Mouse (Mus musculus): ENCODE measurements around the gene Ccdc181. TPM values are rescaled to one million over a fixed set of nuclear protein-coding genes. Genes with fewer than 3 reads are reported as not detected.

Gene Ccdc181
- polyA plus RNA-seq, 1 experiment from 2014 or later, result 10.8 TPM

DNA sequence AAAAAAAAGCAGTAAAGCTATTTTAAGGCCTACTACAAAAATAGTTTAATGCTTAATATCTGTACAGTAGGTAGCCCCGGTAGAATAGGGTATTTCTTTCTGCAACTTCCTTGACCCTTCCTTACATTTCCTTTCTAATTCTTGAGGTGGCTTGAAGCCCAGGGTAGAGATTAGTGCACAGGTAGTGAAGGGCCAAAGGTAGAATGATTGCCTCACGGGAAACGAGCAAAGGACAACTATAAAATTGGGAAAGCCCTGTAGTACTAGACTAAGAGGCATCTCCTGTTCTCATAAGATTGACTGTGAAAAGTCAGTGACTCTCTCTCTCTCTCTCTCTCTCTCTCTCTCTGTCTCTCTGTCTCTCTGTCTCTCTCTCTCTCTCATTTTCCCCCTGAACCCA is 60.0 kb downstream of the Ccdc181 start:
- Histone ChIP-seq H3K27me3 (ENCODE audit: control insufficient read depth, insufficient read depth, low read length) (no peaks in the 10 kb centered on the region), H3K4me3 (ENCODE audit: low read length) (no peak overlapping the region), H3K9me3 (replicated peaks; ENCODE audit: control insufficient read depth, low read length) (no peaks in the 10 kb centered on the region), H3K27ac (ENCODE audit: low read length) (no peak overlapping the region), H3K36me3 (ENCODE audit: control insufficient read depth, insufficient read depth) (peaks cover 9% of the 10 kb centered on the region; the same call in 1 of the 2 replicates), H3K4me2 (ENCODE audit: low read depth, low read length) (no peak overlapping the region), H3K4me1 (ENCODE audit: control insufficient read depth, insufficient read depth, low read length) (peaks cover 5% of the 10 kb centered on the region), H3K9ac (ENCODE audit: low read length) (no peak overlapping the region)
- no peak for ATAC-seq (replicated peaks; ENCODE audit: extremely low read depth, insufficient read depth, low FRiP score)
- 86% methylated on average over 3 of the region's 3 CpGs for WGBS

DNA sequence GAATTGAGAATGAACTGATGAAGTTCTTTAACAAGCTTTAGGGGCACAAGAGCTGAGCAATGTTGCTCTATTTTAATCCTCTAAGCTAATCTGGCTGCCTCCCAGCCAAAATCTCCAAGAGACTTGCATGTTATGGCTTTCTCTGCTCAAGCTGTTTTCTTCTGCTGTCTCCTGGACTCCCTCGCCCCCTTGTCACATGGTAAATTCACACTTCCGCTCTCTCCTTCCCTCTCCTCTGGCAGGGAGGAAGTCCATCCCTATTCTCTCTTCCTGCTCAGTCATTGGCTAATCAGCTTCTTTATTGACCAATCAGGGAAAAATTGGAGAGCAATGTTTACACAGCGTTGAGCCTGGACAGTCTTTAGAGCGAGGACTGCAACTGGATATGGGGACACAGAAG is 60.5 kb downstream of the Ccdc181 start:
- Histone ChIP-seq H3K9ac (ENCODE audit: low read length) (no peak overlapping the region), H3K4me3 (ENCODE audit: low read length) (no peak overlapping the region), H3K27ac (ENCODE audit: low read length) (no peak overlapping the region), H3K27me3 (ENCODE audit: control insufficient read depth, insufficient read depth, low read length) (no peaks in the 10 kb centered on the region), H3K4me2 (ENCODE audit: low read depth, low read length) (no peak overlapping the region), H3K36me3 (ENCODE audit: control insufficient read depth, insufficient read depth) (peaks cover 11% of the 10 kb centered on the region; the same call in 1 of the 2 replicates), H3K9me3 (replicated peaks; ENCODE audit: control insufficient read depth, low read length) (no peaks in the 10 kb centered on the region), H3K4me1 (ENCODE audit: control insufficient read depth, insufficient read depth, low read length) (peaks cover 5% of the 10 kb centered on the region)
- ATAC-seq (replicated peaks; ENCODE audit: extremely low read depth, insufficient read depth, low FRiP score), result no peak
- WGBS, result 75% methylated on average over 4 of the region's 4 CpGs

Other genes with a start within 250 kb of the Ccdc181 start
- gene Sele, start 227.4 kb upstream of the Ccdc181 start, polyA plus RNA-seq (2015; fragmentation: Nextera tagmentation; extraction: Ambion mirVana), result 2.2 and 3.0 TPM in 2 replicates
- 9.6 and 21.8 TPM in 2 replicates for gene Sell, start 213.6 kb upstream of the Ccdc181 start, polyA plus RNA-seq (2015; fragmentation: Nextera tagmentation; extraction: Ambion mirVana)
- 0.34 and 0.38 TPM in 2 replicates for gene Selp, start 160.3 kb upstream of the Ccdc181 start, polyA plus RNA-seq (2015; fragmentation: Nextera tagmentation; extraction: Ambion mirVana)
- 0.21 TPM in 2 replicates for gene F5, start 123.7 kb upstream of the Ccdc181 start, polyA plus RNA-seq (2015; fragmentation: Nextera tagmentation; extraction: Ambion mirVana)
- gene Slc19a2, start 26.5 kb upstream of the Ccdc181 start, polyA plus RNA-seq (2015; fragmentation: Nextera tagmentation; extraction: Ambion mirVana), result 7.5 and 8.3 TPM in 2 replicates
- gene Nme7, start 28.5 kb downstream of the Ccdc181 start, polyA plus RNA-seq (2015; fragmentation: Nextera tagmentation; extraction: Ambion mirVana), result 21.5 and 21.9 TPM in 2 replicates
- 27.8 and 30.2 TPM in 2 replicates for gene Blzf1, start 31.9 kb downstream of the Ccdc181 start, polyA plus RNA-seq (2015; fragmentation: Nextera tagmentation; extraction: Ambion mirVana)
- 298 and 306 TPM in 2 replicates for gene Atp1b1, start 182.8 kb downstream of the Ccdc181 start, polyA plus RNA-seq (2015; fragmentation: Nextera tagmentation; extraction: Ambion mirVana)

Measured in heart, embryonic 16.5 days (tissue).